Mouse (Mus musculus) spleen, postnatal 36 days (tissue): ENCODE results near the gene Sav1.

Experiments used
- DNase-seq, 2 experiments: peaks; one replicate each; pipeline ENCODE4 v3.0.0; 2022; ENCODE audit warnings: low spot score in 2 of 2, mixed read lengths in 1 of 2

Sav1 gene

GRCm38 (mm10) chr12:69962468-69962867, 24.3 kb downstream of the Sav1 start:
- peak; percentile 43 to 55 for DNase-seq

- DNase-seq: no peak
Observed at GRCm38 (mm10) chr12:69957378-69957777, 29.4 kb downstream of the Sav1 start.

- no peak for DNase-seq
Observed at GRCm38 (mm10) chr12:69947502-69947901, 39.3 kb downstream of the Sav1 start.

- DNase-seq: no peak
Observed at GRCm38 (mm10) chr12:69945861-69946260, 40.9 kb downstream of the Sav1 start.

GRCm38 (mm10) chr12:69941655-69942329, 45.0 kb downstream of the Sav1 start:
- DNase-seq: no peak

GRCm38 (mm10) chr12:69939291-69939690, 47.5 kb downstream of the Sav1 start:
- no peak for DNase-seq

- no peak for DNase-seq
Observed at GRCm38 (mm10) chr12:69937731-69938130, 49.1 kb downstream of the Sav1 start.

GRCm38 (mm10) chr12:69926716-69927115, 60.1 kb downstream of the Sav1 start:
- DNase-seq: no peak

GRCm38 (mm10) chr12:69924012-69924411, 62.8 kb downstream of the Sav1 start:
- DNase-seq: peak; percentile 8 to 13

- DNase-seq: no peak
Observed at GRCm38 (mm10) chr12:69923603-69924002, 63.2 kb downstream of the Sav1 start.

- no peak for DNase-seq
Observed at GRCm38 (mm10) chr12:69923128-69923527, 63.7 kb downstream of the Sav1 start.

- no peak for DNase-seq
Observed at GRCm38 (mm10) chr12:69922099-69922498, 64.7 kb downstream of the Sav1 start.

GRCm38 (mm10) chr12:69917870-69918269, 68.9 kb downstream of the Sav1 start:
- DNase-seq: no peak
